8 mouse cellular contexts compared by ENCODE assay signal in the genomic region with DNA sequence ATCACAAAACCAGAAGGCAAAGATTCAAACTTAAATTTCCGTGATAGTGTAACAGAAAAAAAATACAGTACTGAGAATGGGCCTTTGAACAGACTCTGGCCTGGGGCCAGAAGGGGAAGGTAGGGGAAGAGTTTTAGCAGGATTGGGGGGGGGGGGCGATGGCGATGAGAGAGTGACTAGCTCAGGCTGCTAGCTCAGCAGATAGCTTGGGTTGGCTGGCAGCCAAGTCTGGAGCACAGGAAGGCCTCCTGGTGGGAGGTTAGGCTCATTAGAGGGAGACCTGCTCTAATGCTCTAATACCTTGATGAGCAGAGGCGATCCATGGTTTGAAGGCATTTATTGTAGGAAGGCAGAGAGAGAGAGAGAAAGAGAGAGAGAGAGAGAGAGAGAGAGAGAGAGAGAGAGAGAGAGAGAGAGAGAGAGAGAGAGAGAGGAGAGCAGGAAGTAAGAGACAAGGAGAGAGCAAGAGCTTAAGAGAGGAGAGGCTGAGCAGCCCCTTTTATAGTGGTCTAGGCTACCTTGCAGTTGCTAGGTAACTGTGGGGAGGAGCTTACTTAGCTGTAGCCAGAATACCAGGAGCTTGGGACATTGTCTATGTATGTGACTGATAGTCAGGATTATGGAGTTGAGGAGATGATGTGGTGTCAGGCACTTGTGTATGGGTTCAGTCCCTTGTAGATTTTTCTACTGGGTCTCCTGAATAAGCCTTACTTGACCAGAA.
DNase-seq lines count a peak whose midpoint lies in the region; ATAC-seq and TF ChIP-seq lines count a peak whose summit lies in the region.

No protein-coding gene starts in this region.

- no peak for ATAC-seq in liver, postnatal 0 days
- ATAC-seq in liver, embryonic 11.5 days (replicated peaks; ENCODE audit: low FRiP score) = no peak
- ATAC-seq in common myeloid progenitor, adult 5-6 weeks (replicated peaks; ENCODE audit: low read depth, poor library complexity, severe bottlenecking) = peak; percentile 24; the same call in 1 of the 2 replicates

- no peak overlapping the region for H3K27ac ChIP-seq in liver, postnatal 0 days (ENCODE audit: low read depth)
- H3K27ac ChIP-seq in liver, embryonic 11.5 days (ENCODE audit: low read depth, low read length) = no peak overlapping the region

- H3K9ac ChIP-seq in liver, postnatal 0 days (replicated peaks) = no peak overlapping the region
- H3K9ac ChIP-seq in liver, embryonic 11.5 days (ENCODE audit: low read depth, low read length) = no peak overlapping the region

- no peaks in the 10 kb centered on the region for H3K36me3 ChIP-seq in liver, postnatal 0 days (replicated peaks; ENCODE audit: insufficient read depth, low read length)
- no peaks in the 10 kb centered on the region for H3K36me3 ChIP-seq in liver, embryonic 11.5 days (ENCODE audit: control insufficient read depth, insufficient read depth, low read length)

- TF ChIP-seq EP300 in liver, postnatal 0 days (IDR thresholded peaks at IDR 0.05; ENCODE audit: low read depth) = no peak

- peak; percentile 17 for DNase-seq in liver, postnatal 0 days
- DNase-seq in liver, embryonic 11.5 days (ENCODE audit: low spot score) = no peak
- DNase-seq in adrenal gland, postnatal 36 days = peak; percentile 29 to 45
- peak; percentile 53 for DNase-seq in kidney, postnatal 14 days
- no peak for DNase-seq in urinary bladder, adult 18-20 months (ENCODE audit: low spot score in 2 of 2)
- no peak for DNase-seq in gastrocnemius, adult 18-20 months (ENCODE audit: low spot score)
- no peak for DNase-seq in layer of hippocampus, adult 9-10 months (ENCODE audit: low spot score)

- no peak overlapping the region for H3K4me3 ChIP-seq in liver, postnatal 0 days (ENCODE audit: low read depth, low read length)
- H3K4me3 ChIP-seq in liver, embryonic 11.5 days (ENCODE audit: low read depth, low read length) = no peak overlapping the region

- no peak overlapping the region for H3K4me2 ChIP-seq in liver, postnatal 0 days (ENCODE audit: low read depth, low read length)
- no peak overlapping the region for H3K4me2 ChIP-seq in liver, embryonic 11.5 days

- no peaks in the 10 kb centered on the region for H3K27me3 ChIP-seq in liver, postnatal 0 days (ENCODE audit: insufficient read depth, low read length)
- H3K27me3 ChIP-seq in liver, embryonic 11.5 days (replicated peaks; ENCODE audit: control insufficient read depth, insufficient read depth, low read length) = no peaks in the 10 kb centered on the region

- WGBS in liver, postnatal 0 days (ENCODE audit: insufficient replicate concordance) = 33% methylated on average over 3 of the region's 4 CpGs
- WGBS in liver, embryonic 11.5 days = 49% methylated on average over 2 of the region's 4 CpGs

- no peaks in the 10 kb centered on the region for H3K9me3 ChIP-seq in liver, postnatal 0 days (ENCODE audit: low read length)
- H3K9me3 ChIP-seq in liver, embryonic 11.5 days (ENCODE audit: control insufficient read depth, low read length) = no peaks in the 10 kb centered on the region

- H3K4me1 ChIP-seq in liver, postnatal 0 days (ENCODE audit: insufficient read depth) = no peaks in the 10 kb centered on the region
- H3K4me1 ChIP-seq in liver, embryonic 11.5 days (replicated peaks; ENCODE audit: control insufficient read depth, insufficient read depth, low read length) = no peaks in the 10 kb centered on the region

- TF ChIP-seq CTCF in liver, postnatal 0 days (IDR thresholded peaks at IDR 0.05; ENCODE audit: low read depth) = no peak

Comparison
In these comparisons a context has a peak if more than half of its experiments do, and no peak if none do; other contexts are left out.
1. DNase-seq: peak in liver, postnatal 0 days (single experiment), adrenal gland, postnatal 36 days (2 of 2) and kidney, postnatal 14 days (single experiment); none in liver, embryonic 11.5 days (single experiment), urinary bladder, adult 18-20 months (0 of 2), gastrocnemius, adult 18-20 months (single experiment) and layer of hippocampus, adult 9-10 months (single experiment).